Mouse (Mus musculus) spleen, postnatal 10 days (tissue): ENCODE measurements at regions not wholly inside any gene's neighbourhood (a gene's known extent, or its start where the extent isn't known, plus 50 kb on each side); places are given as distances from the start of the nearest gene placed in this dataset.

ENCODE experiments used
- DNase-seq, 2 experiments: peaks; one replicate each; pipeline ENCODE4 v3.0.0; 2021 to 2022; ENCODE audit warnings: low spot score in 2 of 2

DNA sequence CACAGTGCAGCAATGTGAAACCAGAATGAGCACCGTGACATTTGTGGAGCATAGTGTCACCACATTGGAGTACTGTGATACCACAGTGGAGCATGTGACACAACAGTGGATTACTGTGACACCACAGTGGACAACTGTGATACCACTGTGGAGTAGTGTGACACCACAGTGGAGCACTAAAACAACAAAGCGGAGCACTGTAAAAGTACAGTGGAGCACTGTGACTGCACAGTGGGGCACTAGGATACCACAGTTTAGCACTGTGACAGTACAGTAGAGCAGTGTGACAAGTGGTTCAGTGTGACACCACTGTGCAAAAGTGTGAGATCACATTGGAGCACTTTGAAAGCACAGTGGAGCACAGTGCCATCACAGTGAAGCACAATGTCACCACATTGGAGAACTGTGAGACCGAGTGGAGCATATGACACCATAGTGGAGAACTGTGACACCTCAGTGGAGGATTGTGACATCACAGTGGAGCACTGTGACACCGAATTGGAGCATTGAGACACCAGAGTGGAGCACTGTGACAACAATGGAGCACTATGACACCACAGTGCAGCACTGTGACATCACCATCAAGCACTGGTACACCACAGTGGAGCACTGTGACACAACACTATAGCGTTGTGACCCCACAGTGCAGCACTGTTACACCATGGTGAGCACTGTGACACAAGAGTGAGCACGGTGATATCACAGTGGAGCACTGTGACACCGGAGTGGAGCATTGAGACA lies 86.6 kb upstream of the Vmn1r2 start:
- peak; percentile 3 to 17 for DNase-seq

- peak in 1 of 2 experiments; percentile 13 for DNase-seq
These were observed 85.8 kb upstream of the Vmn1r2 start for GRCm38 (mm10) chr4:3081148-3081952.

GRCm38 (mm10) chr4:3081953-3082950 lies 84.9 kb upstream of the Vmn1r2 start:
- peak in 1 of 2 experiments; percentile 20 for DNase-seq

DNA sequence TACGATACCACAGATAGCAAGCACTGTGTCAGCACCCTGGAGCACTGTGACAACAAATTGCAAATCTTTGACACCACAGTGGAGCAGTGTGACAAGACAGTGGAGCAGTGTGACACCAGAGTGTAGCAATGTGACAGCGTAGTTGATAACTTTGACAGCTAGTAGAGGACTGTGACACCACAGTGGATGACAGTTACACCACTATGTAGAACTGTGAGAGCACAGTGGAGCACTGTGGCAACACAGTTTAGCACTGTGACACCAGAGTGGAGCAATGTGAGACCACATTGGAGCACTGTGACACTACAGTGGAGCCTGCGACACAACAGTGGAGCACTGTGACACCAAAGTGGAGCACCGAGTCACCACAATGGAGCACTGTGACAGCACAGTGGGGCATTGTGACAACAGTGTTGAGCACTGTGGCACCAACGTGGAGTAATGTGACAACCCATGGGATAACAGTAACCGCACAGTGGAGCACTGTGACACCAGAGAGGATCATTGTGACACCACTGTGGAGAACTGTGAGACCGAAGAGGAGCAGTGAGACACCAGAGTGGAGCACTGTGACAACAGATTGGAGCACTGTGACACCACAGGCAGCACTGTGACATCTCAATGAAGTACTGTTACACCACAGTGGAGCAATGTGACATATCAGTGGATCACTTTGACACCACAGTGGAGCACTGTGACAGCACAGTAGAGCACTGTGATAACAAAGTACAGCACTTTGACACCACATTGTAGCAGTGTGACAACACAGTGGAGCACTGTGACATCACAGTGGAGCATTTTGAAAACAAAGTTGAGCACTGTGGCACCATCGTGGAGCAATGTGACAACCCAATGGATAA lies 83.7 kb upstream of the Vmn1r2 start:
- DNase-seq, result peak; percentile 7 to 42

DNA sequence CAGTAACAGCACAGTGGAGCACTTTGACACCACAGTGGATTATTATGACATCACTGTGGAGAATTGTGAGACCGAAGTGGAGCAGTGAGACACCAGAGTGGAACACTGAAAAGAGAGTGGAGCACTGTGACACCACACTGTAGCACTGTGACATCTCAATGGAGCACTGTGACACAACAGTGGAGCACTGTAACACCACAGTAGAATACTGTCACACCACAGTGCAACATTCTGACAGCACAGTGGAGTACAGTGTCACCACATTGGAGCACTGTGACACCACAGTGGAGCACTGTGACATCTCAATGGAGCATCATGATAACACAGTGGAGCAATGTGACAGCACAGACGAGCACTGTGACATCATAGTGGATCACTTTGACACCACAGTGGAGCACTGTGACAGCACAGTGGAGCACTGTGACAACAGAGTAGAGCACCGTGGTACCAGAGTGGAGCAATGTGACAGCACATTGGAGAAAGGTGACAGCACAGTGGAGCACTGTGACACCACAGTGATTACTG lies 83.0 kb upstream of the Vmn1r2 start:
- peak; percentile 4 to 20 for DNase-seq

GRCm38 (mm10) chr4:3085456-3086448 lies 81.4 kb upstream of the Vmn1r2 start:
- peak in 1 of 2 experiments; percentile 17 for DNase-seq

- DNase-seq, result peak in 1 of 2 experiments; percentile 7
These were observed 79.5 kb upstream of the Vmn1r2 start for GRCm38 (mm10) chr4:3087616-3088015.

- peak in 1 of 2 experiments; percentile 44 for DNase-seq
These were observed 77.3 kb upstream of the Vmn1r2 start for GRCm38 (mm10) chr4:3089567-3090377.

DNA sequence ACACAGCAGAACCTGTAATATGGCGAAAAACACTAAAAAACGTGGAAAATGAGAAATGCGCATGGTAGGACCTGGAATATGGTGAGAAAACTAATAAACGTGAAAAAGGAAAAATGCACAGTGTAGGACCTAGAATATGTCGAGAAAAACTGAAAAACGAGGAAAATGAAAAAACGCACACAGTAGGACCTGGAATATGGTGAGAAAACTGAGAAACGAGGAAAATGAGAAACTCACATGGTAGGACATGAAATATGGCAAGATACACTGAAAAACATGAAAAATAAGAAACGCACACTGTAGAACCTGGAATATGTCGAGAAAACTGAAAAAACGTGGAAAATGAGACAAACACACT lies 76.8 kb upstream of the Vmn1r2 start:
- DNase-seq, result no peak

GRCm38 (mm10) chr4:3090742-3091141 lies 76.4 kb upstream of the Vmn1r2 start:
- DNase-seq, result peak in 1 of 2 experiments; percentile 16
